Mouse (Mus musculus) lung, postnatal 36 days (tissue): Measurements from ENCODE around the gene Snx32.

Source experiments
- DNase-seq: peaks from one replicate; pipeline ENCODE4 v3.0.0; 2022; ENCODE audit warnings: mixed read lengths

The Snx32 gene

GRCm38 (mm10) chr19:5455037-5455436, 55.3 kb downstream of the Snx32 start:
- no peak for DNase-seq

- DNase-seq, result no peak
Observed at GRCm38 (mm10) chr19:5451766-5452165, 58.6 kb downstream of the Snx32 start.

GRCm38 (mm10) chr19:5449673-5450072, 60.7 kb downstream of the Snx32 start:
- no peak for DNase-seq

GRCm38 (mm10) chr19:5448354-5449150, 61.8 kb downstream of the Snx32 start:
- no peak for DNase-seq

GRCm38 (mm10) chr19:5447515-5448353, 62.6 kb downstream of the Snx32 start, which contains the start of gene Fosl1:
Gene Fosl1, plus strand, starts transcription at chr19:5447547.
- DNase-seq, result peak; percentile 82

- DNase-seq, result no peak
Observed at GRCm38 (mm10) chr19:5445747-5446146, 64.6 kb downstream of the Snx32 start.

GRCm38 (mm10) chr19:5444954-5445353, 65.4 kb downstream of the Snx32 start:
- DNase-seq, result no peak

- peak; percentile 39 for DNase-seq
Observed at GRCm38 (mm10) chr19:5444371-5444908, 65.9 kb downstream of the Snx32 start.
